Mouse (Mus musculus) CH12.LX (cell line): ENCODE measurements around the gene Coq10b.

Experiments used
- CTCF ChIP-seq, 2 experiments: IDR thresholded peaks in 1 of 2; conservative IDR thresholded peaks in 1 of 2; 2 replicates each; pipeline ENCODE4 v1.5.1; 2011 to 2012; ENCODE audit warnings: low read depth in 2 of 2, low read length in 2 of 2, improper control_type of control experiment in 1 of 2, inconsistent platforms in 1 of 2, mild to moderate bottlenecking in 1 of 2, moderate library complexity in 1 of 2
- POLR2A ChIP-seq: IDR thresholded peaks from 2 replicates; pipeline ENCODE4 v1.6.1; 2011; ENCODE audit warnings: low read depth, mild to moderate bottlenecking, improper control_type of control experiment, low read length

GRCm38 (mm10) chr1:55092469-55092868 lies 39.9 kb downstream of the Coq10b start:
- TF ChIP-seq CTCF (conservative IDR thresholded peaks at IDR 0.05 in 1 of 2, IDR thresholded peaks at IDR 0.05 in 1 of 2; ENCODE audit: low read depth in 2 of 2, low read length in 2 of 2) (no peak), POLR2A (no peak)
